Mouse (Mus musculus) lung, adult 18-20 months (tissue): ENCODE results near the gene Actl6b.

Experiments
- DNase-seq, 2 experiments: peaks; one replicate each; pipeline ENCODE4 v3.0.0; 2022; ENCODE audit warnings: mixed read lengths in 2 of 2

The Actl6b gene

DNA sequence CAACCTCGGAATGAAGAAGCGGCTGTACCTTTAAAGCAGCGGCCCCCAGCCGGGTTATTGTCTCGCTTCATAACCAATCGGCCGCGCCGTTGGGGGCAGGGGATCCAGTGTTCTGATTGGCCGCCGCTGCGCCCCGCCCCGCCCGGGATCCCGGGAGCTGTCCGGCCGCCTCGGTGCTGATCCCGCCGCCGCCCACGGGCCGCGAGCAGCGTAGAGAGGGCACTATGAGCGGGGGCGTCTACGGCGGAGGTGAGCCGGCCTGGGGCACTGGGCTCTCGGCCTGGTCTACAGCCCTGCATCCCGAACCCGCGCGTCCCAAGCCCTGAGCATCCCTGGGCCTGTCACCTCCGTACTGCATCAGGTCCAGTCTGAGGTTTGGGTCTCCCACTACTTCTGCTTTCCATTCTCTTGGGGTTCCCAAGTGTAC is at the start of gene Actl6b:
TSS of gene Actl6b (plus strand) at position 107 of the 427 bp plus-strand sequence.
- peak; percentile 18 to 37 for DNase-seq

DNA sequence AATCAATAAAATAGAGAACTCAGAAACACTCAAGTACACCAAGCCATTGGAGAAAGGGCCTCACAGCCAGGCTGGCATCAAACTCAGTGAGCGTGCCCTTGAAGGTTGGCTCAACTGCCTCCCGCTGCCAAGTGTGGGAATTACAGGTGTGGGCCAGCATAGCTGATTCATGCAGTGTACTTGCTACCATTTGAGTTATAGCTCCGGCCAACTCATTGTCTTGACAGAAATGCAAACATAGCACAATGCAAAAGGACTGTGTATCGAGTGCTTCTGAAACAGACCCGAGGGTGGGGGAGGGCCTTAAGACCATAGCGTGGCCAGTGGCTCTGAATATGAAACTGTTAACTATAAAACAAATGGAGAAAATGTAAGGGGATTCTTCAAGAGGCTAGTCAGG is 49.3 kb upstream of the Actl6b start:
- DNase-seq = peak in 1 of 2 experiments; percentile 48

DNA sequence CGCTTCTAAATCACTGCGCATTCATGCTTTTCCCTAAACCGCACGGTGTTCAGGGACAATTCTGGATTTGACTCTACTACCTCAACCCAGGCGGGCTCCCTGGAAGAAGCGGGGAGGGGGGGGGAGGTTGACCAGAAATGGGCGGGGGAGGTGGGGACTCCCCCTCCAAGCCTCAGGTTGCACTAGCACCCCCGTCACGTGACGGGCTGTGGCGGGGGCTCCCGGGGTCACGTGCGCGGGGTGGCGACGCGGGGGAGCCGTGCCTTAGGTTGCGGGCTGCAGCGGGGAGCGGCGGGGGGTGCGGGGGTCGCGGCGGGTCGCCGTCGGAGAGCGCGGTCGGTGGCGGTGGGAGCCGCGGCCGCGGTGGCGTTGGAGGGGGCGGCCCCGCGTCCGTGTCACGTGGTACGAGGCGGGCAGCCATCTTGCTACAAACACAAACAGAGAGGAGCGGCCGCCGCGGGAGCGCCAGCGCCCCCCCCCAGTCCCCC is 43.3 kb upstream of the Actl6b start:
- DNase-seq = peak; percentile 76 to 78

GRCm38 (mm10) chr5:137510573-137511390 is 42.5 kb upstream of the Actl6b start:
- DNase-seq = no peak

- no peak for DNase-seq
Measured at GRCm38 (mm10) chr5:137511706-137512105, 41.6 kb upstream of the Actl6b start.

DNA sequence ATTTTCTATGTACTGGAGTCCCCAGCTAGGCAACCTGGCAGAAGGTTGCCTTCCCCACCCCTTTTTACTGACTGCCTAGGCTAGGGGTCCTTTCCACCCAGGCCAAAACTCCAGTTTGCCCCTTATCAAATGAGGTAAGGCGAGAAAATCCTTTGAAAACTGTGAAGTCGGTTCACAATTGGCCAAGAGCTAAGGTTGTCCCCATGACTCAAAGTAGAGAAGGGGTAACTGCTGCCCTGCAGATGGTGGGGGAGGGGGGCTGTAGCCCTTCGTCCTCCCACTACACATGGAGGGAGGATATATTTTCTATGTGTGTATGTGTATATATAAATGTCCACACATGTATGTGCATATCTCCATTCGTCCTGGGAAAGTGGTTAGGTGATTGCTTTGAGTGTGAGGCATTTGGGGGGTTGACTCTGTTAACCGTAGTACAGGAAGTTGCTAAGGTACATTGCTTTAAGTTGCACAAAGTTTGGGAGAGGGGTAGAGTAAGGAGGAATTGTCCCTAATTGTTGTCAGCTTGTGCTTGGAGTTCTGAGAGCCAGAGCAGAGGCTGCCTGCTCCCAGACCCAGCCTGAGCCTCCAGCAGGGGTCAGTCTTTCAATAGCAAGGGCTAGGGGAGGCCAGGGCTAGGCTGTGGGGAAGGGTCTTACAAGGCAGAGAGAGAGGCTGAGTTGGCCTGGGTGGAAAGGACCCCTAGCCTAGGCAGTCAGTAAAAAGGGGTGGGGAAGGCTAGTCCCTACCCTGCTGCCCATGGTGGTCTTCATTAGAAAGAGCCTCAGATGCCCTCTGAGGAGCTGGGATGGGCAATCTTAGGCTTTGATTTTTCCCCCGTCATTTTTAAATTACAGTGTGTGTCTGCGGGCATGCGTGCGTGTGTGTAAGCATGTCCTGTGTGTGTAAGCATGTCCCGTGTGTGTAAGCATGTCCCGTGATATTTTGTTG is 40.2 kb upstream of the Actl6b start:
- DNase-seq = no peak

- DNase-seq = no peak
Measured at GRCm38 (mm10) chr5:137513951-137514721, 39.2 kb upstream of the Actl6b start.

GRCm38 (mm10) chr5:137514811-137515210 is 38.5 kb upstream of the Actl6b start:
- no peak for DNase-seq

- no peak for DNase-seq
Measured at GRCm38 (mm10) chr5:137518436-137518835, 34.9 kb upstream of the Actl6b start, which contains the start of gene Gigyf1. Gene Gigyf1, plus strand, starts transcription at chr5:137518548.

DNA sequence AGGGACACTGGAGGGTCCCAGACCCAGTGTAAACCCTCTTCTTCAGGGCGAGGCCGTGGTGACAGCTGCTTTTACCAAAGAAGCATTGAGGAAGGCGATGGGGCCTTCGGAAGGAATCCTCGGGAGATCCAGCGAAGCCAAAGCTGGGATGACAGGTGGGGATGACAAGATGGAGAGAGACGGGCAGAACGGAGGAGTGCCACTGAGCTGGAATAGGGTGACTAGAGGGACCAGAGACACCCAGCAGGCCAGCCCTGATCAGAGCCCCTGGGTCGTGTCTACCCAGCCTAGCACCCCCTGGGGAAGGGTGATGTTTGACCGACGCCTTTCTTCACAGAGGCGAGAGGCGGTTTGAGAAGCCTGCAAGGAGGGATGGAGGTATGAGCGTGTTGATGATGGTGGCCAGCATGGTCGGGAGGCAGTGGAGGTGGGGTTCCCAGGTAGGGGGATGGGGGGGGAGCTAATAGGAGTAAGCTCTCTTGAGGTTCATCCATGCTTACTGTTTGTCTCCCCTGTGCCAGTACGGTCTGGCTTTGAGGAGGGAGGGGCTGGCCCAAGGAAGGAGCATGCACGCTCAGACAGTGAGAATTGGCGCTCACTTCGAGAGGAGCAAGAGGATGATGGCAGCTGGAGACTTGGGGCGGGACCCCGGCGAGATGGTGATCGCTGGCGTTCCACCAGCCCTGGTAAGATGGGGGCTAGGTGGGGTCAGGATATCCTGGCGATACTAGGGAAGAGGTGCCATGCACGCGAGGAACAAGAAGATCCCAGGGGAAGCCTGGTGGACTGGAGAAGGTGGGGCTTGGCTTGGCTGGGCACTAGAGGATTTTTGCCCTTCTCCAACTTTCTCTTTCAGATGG is 33.4 kb upstream of the Actl6b start:
- DNase-seq = no peak

- no peak for DNase-seq
Measured at GRCm38 (mm10) chr5:137521861-137522260, 31.5 kb upstream of the Actl6b start.

- DNase-seq = no peak
Measured at GRCm38 (mm10) chr5:137522711-137523110, 30.6 kb upstream of the Actl6b start.

DNA sequence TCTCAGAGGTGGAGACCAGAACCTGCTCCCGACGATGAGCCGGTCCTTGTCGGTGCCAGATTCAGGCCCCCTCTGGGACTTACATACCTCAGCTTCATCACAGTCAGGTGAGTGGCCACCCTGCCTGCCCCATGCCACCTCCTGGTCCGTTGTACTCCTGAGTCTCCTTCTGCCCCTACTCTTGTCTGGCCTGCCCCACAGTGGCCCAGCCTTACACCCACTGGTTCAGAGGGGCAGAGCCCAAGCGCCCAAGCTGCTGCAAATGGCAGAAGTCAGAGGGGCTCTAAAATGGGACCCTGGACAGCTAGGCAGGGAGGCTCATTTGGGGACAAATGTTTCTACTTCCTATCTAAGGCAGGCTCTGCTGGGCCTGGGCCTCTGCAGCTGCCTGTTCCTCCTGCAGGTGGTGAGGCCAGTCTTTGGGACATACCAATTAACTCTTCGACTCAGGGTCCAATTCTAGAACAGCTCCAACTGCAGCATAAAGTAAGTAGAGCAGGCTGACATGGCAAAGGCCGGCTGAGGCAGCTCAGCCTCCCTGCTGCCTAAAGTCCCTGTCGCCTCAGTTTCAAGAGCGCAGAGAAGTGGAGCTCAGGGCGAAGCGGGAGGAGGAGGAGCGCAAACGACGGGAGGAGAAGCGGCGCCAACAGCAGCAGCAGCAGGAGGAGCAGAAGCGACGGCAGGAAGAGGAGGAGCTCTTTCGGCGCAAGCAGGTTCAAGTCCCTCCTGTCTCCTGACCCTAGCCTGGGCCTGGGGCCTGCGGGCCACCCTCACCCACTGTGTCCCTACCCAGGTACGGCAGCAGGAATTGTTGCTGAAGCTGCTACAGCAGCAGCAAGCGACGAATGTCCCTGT is 29.7 kb upstream of the Actl6b start:
- no peak for DNase-seq

DNA sequence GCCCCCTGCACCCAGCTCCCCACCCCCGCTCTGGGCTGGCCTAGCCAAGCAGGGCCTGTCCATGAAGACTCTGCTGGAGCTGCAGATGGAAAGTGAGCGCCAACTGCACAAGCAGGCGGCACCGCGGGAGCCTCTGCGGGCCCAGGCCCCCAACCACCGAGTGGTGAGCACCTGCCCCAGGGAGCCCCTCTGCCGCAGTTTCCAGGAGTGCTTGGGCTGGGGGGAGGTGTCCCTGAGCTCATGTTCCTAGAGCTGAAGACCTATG is 29.1 kb upstream of the Actl6b start:
- DNase-seq = no peak

GRCm38 (mm10) chr5:137524671-137525070 is 28.6 kb upstream of the Actl6b start:
- no peak for DNase-seq

GRCm38 (mm10) chr5:137525511-137525910 is 27.8 kb upstream of the Actl6b start:
- DNase-seq = no peak

GRCm38 (mm10) chr5:137526192-137526936 is 27.0 kb upstream of the Actl6b start:
- no peak for DNase-seq

DNA sequence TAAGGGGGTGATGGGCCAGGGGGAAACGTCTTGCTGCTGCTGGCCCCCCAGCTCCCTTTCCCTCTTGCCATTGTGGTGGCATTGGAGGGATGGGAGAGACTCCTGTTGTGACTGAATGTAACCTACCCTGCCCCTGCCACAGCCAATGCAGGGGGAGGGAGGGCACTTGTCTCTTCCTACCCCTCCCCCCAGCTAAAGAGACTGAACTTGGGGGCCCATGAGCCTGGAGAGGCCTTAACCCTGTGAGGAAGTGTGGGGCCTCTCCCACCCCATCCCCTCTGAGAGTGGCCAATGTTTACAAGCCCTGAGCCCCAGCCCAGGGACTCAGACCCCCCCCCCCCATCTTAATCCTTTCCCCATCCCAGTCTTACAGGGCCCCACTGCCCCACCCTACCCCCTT is 25.9 kb upstream of the Actl6b start:
- no peak for DNase-seq

DNA sequence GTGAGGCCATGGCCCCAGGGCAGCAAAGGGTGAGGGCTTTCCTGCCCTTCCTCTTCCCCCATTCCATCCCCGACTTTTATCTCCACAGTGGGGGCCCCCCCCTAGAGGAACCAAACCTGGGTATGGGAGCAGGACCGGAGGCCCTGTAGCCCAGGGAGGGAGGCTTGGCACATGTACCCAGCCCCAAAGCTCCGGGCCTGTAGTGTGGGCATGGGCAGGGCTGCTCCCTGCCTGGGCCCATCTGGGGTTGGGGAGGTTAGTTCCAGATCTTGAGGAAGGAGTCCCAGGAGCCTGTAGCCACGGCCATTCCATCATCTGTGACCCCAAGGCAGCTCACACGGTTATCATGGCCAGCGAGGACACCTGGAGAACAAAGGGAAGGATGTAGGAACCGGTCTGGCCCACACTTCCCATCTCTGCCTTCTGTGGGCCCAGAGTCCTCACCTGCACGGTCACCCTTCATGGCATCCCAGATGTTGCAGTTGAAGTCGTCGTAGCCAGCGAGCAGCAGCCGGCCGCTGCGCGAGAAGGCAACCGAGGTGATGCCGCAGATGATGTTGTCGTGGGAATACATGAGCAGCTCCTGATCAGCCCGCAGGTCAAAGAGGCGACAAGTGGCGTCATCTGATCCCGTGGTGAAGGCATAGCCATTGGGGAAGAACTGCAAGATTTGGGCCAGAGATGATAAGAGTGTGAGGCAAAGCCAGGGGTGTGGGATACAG is 24.9 kb upstream of the Actl6b start:
- DNase-seq = no peak
